Mouse (Mus musculus) bone marrow macrophage, adult 2 months (primary cell): ENCODE measurements around the gene Bcl7c. TPM values are rescaled to one million over a fixed set of nuclear protein-coding genes. Genes with fewer than 3 reads are reported as not detected.

ENCODE experiments used
- H3K27ac ChIP-seq: 2 replicates; pipeline ENCODE4 v1.5.1; 2012; ENCODE audit warnings: low read depth, low read length; ENCODE audit not compliant: insufficient read depth
- H3K4me1 ChIP-seq: 2 replicates; pipeline ENCODE4 v1.6.1; 2012; ENCODE audit warnings: low read length; ENCODE audit not compliant: control insufficient read depth, insufficient read depth
- H3K4me3 ChIP-seq: 2 replicates; pipeline ENCODE4 v1.5.1; 2012; ENCODE audit warnings: mild to moderate bottlenecking, low read length, moderate library complexity; ENCODE audit not compliant: insufficient read depth
- CTCF ChIP-seq: IDR thresholded peaks from 2 replicates; pipeline ENCODE4 v1.5.1; 2012; ENCODE audit warnings: low read depth, mild to moderate bottlenecking, low read length, moderate library complexity
- POLR2A ChIP-seq: IDR thresholded peaks from 2 replicates; pipeline ENCODE4 v1.6.1; 2012; ENCODE audit warnings: mild to moderate bottlenecking, low read depth, low read length, borderline replicate concordance
- polyA plus RNA-seq: library from polyadenylated mRNA; stranded (reverse); fragments of >200 nt; gene quantifications from 2 replicates; pipeline ENCODE4 v1.2.4, GENCODE M21; 2012; ENCODE audit not compliant: missing spikeins, insufficient read depth, insufficient read length

Bcl7c gene
- polyA plus RNA-seq, result 30.4 and 40.0 TPM in 2 replicates

- TF ChIP-seq CTCF (no peak), POLR2A (no peak)
- peak within 1 kb of the TSS; percentile 50 for H3K27ac ChIP-seq
- peaks cover 7% of the 10 kb centered on the region; the same call in 1 of the 2 replicates for H3K4me1 ChIP-seq
- H3K4me3 ChIP-seq, result peak within 1 kb of the TSS; percentile 62
Measured at GRCm38 (mm10) chr7:127708207-127709078, at the start of gene Bcl7c. TSS of gene Bcl7c (minus strand) at chr7:127708933.

GRCm38 (mm10) chr7:127753741-127754140 is 45.0 kb upstream of the Bcl7c start:
- Histone ChIP-seq H3K4me3 (no peak overlapping the region), H3K4me1 (peaks cover 16% of the 10 kb centered on the region), H3K27ac (no peak overlapping the region)
- no peak for TF ChIP-seq POLR2A
- TF ChIP-seq CTCF, result no peak

- TF ChIP-seq POLR2A (no peak), CTCF (no peak)
- H3K4me3 ChIP-seq, result no peak overlapping the region
- H3K27ac ChIP-seq, result peak overlapping the region; percentile 12; the same call in 1 of the 2 replicates
- peaks cover 16% of the 10 kb centered on the region for H3K4me1 ChIP-seq
Measured at GRCm38 (mm10) chr7:127753158-127753557, 44.4 kb upstream of the Bcl7c start.

- H3K27ac ChIP-seq, result no peak overlapping the region
- peaks cover 16% of the 10 kb centered on the region for H3K4me1 ChIP-seq
- no peak overlapping the region for H3K4me3 ChIP-seq
- TF ChIP-seq CTCF (no peak), POLR2A (no peak)
Measured at GRCm38 (mm10) chr7:127752069-127752468, 43.3 kb upstream of the Bcl7c start.

GRCm38 (mm10) chr7:127751619-127752018 is 42.9 kb upstream of the Bcl7c start:
- H3K4me3 ChIP-seq, result no peak overlapping the region
- H3K4me1 ChIP-seq, result peaks cover 16% of the 10 kb centered on the region
- TF ChIP-seq POLR2A, result no peak
- no peak for TF ChIP-seq CTCF
- H3K27ac ChIP-seq, result no peak overlapping the region

GRCm38 (mm10) chr7:127750131-127751127 is 41.7 kb upstream of the Bcl7c start:
- Histone ChIP-seq H3K4me1 (peaks cover 16% of the 10 kb centered on the region), H3K4me3 (no peak overlapping the region), H3K27ac (no peak overlapping the region)
- TF ChIP-seq CTCF (no peak), POLR2A (no peak)

- no peak overlapping the region for H3K4me3 ChIP-seq
- H3K4me1 ChIP-seq, result peaks cover 16% of the 10 kb centered on the region
- TF ChIP-seq CTCF (no peak), POLR2A (no peak)
- no peak overlapping the region for H3K27ac ChIP-seq
Measured at GRCm38 (mm10) chr7:127748235-127748560, 39.5 kb upstream of the Bcl7c start.

- Histone ChIP-seq H3K4me1 (peaks cover 11% of the 10 kb centered on the region), H3K27ac (no peak overlapping the region), H3K4me3 (peak overlapping the region; percentile 85)
- TF ChIP-seq POLR2A (no peak), CTCF (no peak; the same call in 1 of the 2 replicates)
Measured at GRCm38 (mm10) chr7:127747559-127748234, 39.0 kb upstream of the Bcl7c start.
